Mouse (Mus musculus) MEL (cell line): Measurements from ENCODE around the gene Chrna7.

Experiments used
- CTCF ChIP-seq, 3 experiments: IDR thresholded peaks in 2 of 3; conservative IDR thresholded peaks in 1 of 3; 2 replicates each; pipeline ENCODE4 v1.5.1; 2011 to 2012; ENCODE audit warnings: low read length in 3 of 3, low read depth in 2 of 3, mild to moderate bottlenecking in 2 of 3, improper control_type of control experiment in 1 of 3, inconsistent platforms in 1 of 3, mixed read lengths in 1 of 3, moderate library complexity in 1 of 3; ENCODE audit not compliant: control insufficient read depth in 1 of 3, insufficient read depth in 1 of 3, poor library complexity in 1 of 3, severe bottlenecking in 1 of 3
- EP300 ChIP-seq, 2 experiments: IDR thresholded peaks; 2 replicates each; pipeline ENCODE4 v1.6.1; 2011; ENCODE audit warnings: improper control_type of control experiment in 2 of 2, low read length in 2 of 2, low read depth in 1 of 2, mild to moderate bottlenecking in 1 of 2
- MAFK ChIP-seq: IDR thresholded peaks from 2 replicates; pipeline ENCODE4 v1.6.1; 2011; ENCODE audit warnings: low read depth, mild to moderate bottlenecking, low read length, improper control_type of control experiment, borderline replicate concordance
- POLR2A ChIP-seq, 2 experiments: IDR thresholded peaks; 2 replicates each; pipeline ENCODE4 v1.6.1; 2011 to 2012; ENCODE audit warnings: low read length in 2 of 2, mild to moderate bottlenecking in 2 of 2, control low read depth in 1 of 2, improper control_type of control experiment in 1 of 2, low read depth in 1 of 2, moderate library complexity in 1 of 2; ENCODE audit not compliant: control insufficient read depth in 1 of 2, insufficient read depth in 1 of 2, poor library complexity in 1 of 2
- POLR2AphosphoS5 ChIP-seq: IDR thresholded peaks from 2 replicates; pipeline ENCODE4 v1.6.1; 2012; ENCODE audit warnings: low read depth, borderline replicate concordance, mild to moderate bottlenecking, inconsistent platforms, low read length, moderate library complexity, mixed read lengths
- RCOR1 ChIP-seq: IDR thresholded peaks from 2 replicates; pipeline ENCODE4 v1.6.1; 2012; ENCODE audit warnings: low read depth, mild to moderate bottlenecking, inconsistent platforms, low read length, improper control_type of control experiment
- SMC3 ChIP-seq: IDR thresholded peaks from 2 replicates; pipeline ENCODE4 v1.6.1; 2011; ENCODE audit warnings: low read depth, low read length, improper control_type of control experiment
- USF1 ChIP-seq: IDR thresholded peaks from 2 replicates; pipeline ENCODE4 v1.6.1; 2014; ENCODE audit warnings: low read depth, mild to moderate bottlenecking, inconsistent platforms, low read length, improper control_type of control experiment, moderate library complexity
- USF2 ChIP-seq, 2 experiments: IDR thresholded peaks; 2 replicates each; pipeline ENCODE4 v1.6.1; 2011 to 2012; ENCODE audit warnings: improper control_type of control experiment in 2 of 2, low read length in 2 of 2, borderline replicate concordance in 1 of 2, inconsistent platforms in 1 of 2, low read depth in 1 of 2, mild to moderate bottlenecking in 1 of 2; ENCODE audit not compliant: insufficient read depth in 1 of 2
- ZKSCAN1 ChIP-seq: IDR thresholded peaks from 2 replicates; pipeline ENCODE4 v1.6.1; 2012; ENCODE audit warnings: low read depth, mild to moderate bottlenecking, inconsistent platforms, low read length, improper control_type of control experiment, moderate library complexity
- ZMIZ1 ChIP-seq: IDR thresholded peaks from 2 replicates; pipeline ENCODE4 v1.6.1; 2012; ENCODE audit warnings: low read depth, mild to moderate bottlenecking, inconsistent platforms, low read length, improper control_type of control experiment, moderate library complexity

GRCm38 (mm10) chr7:63164617-63165016 is 47.8 kb downstream of the Chrna7 start:
- TF ChIP-seq POLR2AphosphoS5 = no peak
- no peak for TF ChIP-seq EP300 (IDR thresholded peaks at IDR 0.05; ENCODE audit: low read depth in 1 of 2, low read length in 2 of 2)
- TF ChIP-seq USF1 = no peak
- TF ChIP-seq MAFK = no peak
- TF ChIP-seq CTCF (IDR thresholded peaks at IDR 0.05 in 2 of 3, conservative IDR thresholded peaks at IDR 0.05 in 1 of 3; ENCODE audit: control insufficient read depth in 1 of 3, insufficient read depth in 1 of 3, low read depth in 2 of 3, low read length in 3 of 3, poor library complexity in 1 of 3, severe bottlenecking in 1 of 3) = no peak
- no peak for TF ChIP-seq SMC3
- no peak for TF ChIP-seq POLR2A (IDR thresholded peaks at IDR 0.05; ENCODE audit: control insufficient read depth in 1 of 2, insufficient read depth in 1 of 2, low read depth in 1 of 2, low read length in 2 of 2, poor library complexity in 1 of 2)
- TF ChIP-seq ZKSCAN1 = no peak
- no peak for TF ChIP-seq USF2 (IDR thresholded peaks at IDR 0.05; ENCODE audit: borderline replicate concordance in 1 of 2, insufficient read depth in 1 of 2, low read depth in 1 of 2, low read length in 2 of 2)
- no peak for TF ChIP-seq ZMIZ1
- no peak for TF ChIP-seq RCOR1
